Mouse (Mus musculus): ENCODE results near the gene E130114P18Rik.

Gene E130114P18Rik

DNA sequence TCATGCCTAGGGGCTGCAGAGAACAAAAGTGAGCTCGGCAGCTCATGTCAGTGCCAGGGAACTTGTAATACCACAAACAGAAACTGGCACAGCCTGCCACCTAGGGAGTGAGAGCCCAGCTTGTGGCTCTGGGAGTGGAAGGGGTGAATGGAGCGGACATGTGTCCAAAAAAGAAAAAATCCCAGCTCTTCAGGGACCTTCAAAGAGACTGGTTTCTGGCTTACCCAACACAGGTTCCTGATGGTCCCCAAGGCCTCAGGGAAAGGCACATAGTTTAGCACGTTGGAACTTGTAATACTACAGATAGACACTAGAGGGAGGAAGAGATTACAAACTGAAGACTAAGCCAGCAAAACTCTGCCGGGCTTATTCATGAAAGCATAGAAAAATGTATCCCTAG is 213.2 kb downstream of the E130114P18Rik start:
- peak; percentile 75 for DNase-seq (ENCODE audit: low read depth, low spot score)

- no peak for DNase-seq (ENCODE audit: low read depth, low spot score)
These were observed 213.7 kb downstream of the E130114P18Rik start for GRCm38 (mm10) chr4:97564199-97564598.

DNA sequence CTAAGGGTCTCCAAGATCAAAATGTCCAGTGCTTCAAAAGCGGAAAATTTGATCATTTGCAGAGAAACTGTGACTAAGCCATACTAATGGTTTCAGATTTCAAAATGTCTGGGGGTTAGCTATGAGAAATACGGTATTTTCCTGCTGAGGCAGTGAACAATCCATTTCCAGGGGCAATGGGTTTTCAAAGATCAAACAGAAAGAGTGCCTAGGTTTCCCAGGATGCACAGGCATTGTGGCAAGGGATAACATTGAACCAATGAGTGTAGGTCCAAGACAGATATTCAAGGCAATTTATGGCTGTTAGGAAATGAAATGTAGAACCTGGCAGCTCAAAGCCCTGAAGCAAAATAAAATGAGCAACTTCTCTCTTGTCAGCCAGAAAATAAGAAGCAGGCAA is 220.3 kb downstream of the E130114P18Rik start:
- no peak for DNase-seq (ENCODE audit: low read depth, low spot score)

- DNase-seq (ENCODE audit: low read depth, low spot score): peak; percentile 9
These were observed 233.9 kb downstream of the E130114P18Rik start for GRCm38 (mm10) chr4:97544016-97544415.

- DNase-seq (ENCODE audit: low read depth, low spot score): no peak
These were observed 245.8 kb downstream of the E130114P18Rik start for GRCm38 (mm10) chr4:97532072-97532471.

- DNase-seq (ENCODE audit: low read depth, low spot score): no peak
These were observed 249.4 kb downstream of the E130114P18Rik start for GRCm38 (mm10) chr4:97528517-97528916.
